8 mouse cellular contexts compared by ENCODE assay signal in the genomic region with DNA sequence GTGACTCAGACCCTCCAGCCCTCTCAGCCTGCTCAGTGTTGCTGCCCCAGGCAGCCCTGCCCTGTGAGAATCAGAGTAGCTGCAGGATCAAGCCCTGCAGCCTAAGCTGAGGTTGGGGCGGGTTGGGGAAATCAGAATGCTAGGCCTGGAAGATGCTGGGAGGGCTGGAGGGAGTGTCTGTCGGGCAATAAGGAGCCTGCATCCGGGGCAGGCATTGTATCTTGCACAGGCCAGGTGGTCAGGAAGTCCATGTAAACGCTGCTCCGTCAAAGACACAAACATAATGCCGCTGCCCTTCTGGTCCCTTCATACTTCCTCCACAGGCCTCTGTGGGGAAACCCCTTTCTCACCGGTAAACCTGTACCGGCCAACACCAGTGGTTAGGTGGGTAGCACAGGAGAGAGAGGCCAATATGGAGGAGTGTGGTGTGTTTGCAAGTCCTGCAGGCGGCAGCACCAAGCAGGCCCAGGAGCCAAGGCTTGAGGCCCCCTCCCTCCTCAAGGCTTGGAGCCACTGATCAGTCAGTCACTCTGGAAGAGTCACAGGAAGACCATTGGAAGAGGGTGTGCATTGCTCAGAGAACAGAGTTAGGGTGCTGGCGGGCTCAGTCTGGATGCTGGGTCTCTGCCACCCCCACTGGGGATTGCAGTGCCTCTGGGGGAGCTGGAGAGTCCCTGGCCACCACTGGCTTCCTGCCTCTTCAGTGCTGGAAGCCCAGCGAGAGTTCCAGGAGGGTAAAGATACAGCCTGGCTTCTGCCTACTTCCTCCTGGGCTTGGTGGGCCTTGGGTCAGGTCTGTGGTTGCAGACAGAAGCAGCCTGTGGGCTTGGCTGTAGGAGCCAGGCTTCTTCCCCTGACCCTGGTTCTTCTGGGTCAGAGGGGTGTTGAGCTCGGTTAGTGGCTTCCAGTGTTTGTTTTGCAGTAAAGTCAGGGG. TPM values are rescaled to one million over a fixed set of nuclear protein-coding genes. Genes with fewer than 3 reads are reported as not detected.
DNase-seq lines count a peak whose midpoint lies in the region; ATAC-seq and TF ChIP-seq lines count a peak whose summit lies in the region.

No protein-coding gene starts in this region.

- intact Hi-C loops in heart, adult 2 months (cut with DNase I), result no loop called here
- intact Hi-C loops in heart, postnatal 25 days (cut with DNase I), result no loop called here

- H3K9ac ChIP-seq in heart, adult 2 months (ENCODE audit: low read depth, low read length), result no peak overlapping the region
- peak overlapping the region; percentile 44 for H3K9ac ChIP-seq in hindbrain, embryonic 12.5 days

- no peaks in the 10 kb centered on the region for H3K79me2 ChIP-seq in heart, adult 2 months (replicated peaks; ENCODE audit: control insufficient read depth, insufficient read depth, low read length)

- H3K4me3 ChIP-seq in heart, adult 2 months, result no peak overlapping the region
- H3K4me3 ChIP-seq in E14TG2a.4 (replicated peaks; ENCODE audit: low read length), result peak overlapping the region; percentile 59
- 0 out of 2 replicates have a peak overlapping the region, but pooled peaks have one; percentile 32 for H3K4me3 ChIP-seq in embryonic facial prominence, embryonic 10.5 days
- H3K4me3 ChIP-seq in hindbrain, embryonic 12.5 days, result no peak overlapping the region

- TF ChIP-seq EP300 in heart, adult 2 months (IDR thresholded peaks at IDR 0.05; ENCODE audit: insufficient read depth, low read depth, low read length), result 0 out of 2 replicates have a peak, but pooled peaks have one; percentile 10

- ATAC-seq in hindbrain, embryonic 12.5 days (ENCODE audit: low FRiP score), result peak; percentile 9; the same call in 1 of the 2 replicates
- ATAC-seq in megakaryocyte progenitor cell, adult 5-6 weeks (replicated peaks; ENCODE audit: poor library complexity), result peak; percentile 49

- WGBS in heart, adult 2 months, result 31% methylated on average over 12 of the region's 12 CpGs
- WGBS in embryonic facial prominence, embryonic 10.5 days, result 38% methylated on average over 12 of the region's 12 CpGs
- WGBS in hindbrain, embryonic 12.5 days, result 46% methylated on average over 12 of the region's 12 CpGs

- H3K27me3 ChIP-seq in heart, adult 2 months (ENCODE audit: control insufficient read depth, insufficient read depth, low read length), result no peaks in the 10 kb centered on the region
- no peaks in the 10 kb centered on the region for H3K27me3 ChIP-seq in E14TG2a.4 (ENCODE audit: insufficient read depth, low read length)
- H3K27me3 ChIP-seq in embryonic facial prominence, embryonic 10.5 days (replicated peaks; ENCODE audit: low read depth, poor library complexity, severe bottlenecking), result no peaks in the 10 kb centered on the region
- no peaks in the 10 kb centered on the region for H3K27me3 ChIP-seq in hindbrain, embryonic 12.5 days

- H3K4me2 ChIP-seq in hindbrain, embryonic 12.5 days (replicated peaks), result peak overlapping the region; percentile 29

- DNase-seq in heart, adult 2 months, result peak in 1 of 2 experiments; percentile 53
- no peak for DNase-seq in heart, postnatal 25 days (ENCODE audit: low spot score)
- peak; percentile 37 for DNase-seq in embryonic facial prominence, embryonic 10.5 days (ENCODE audit: low spot score)
- peak; percentile 19 for DNase-seq in thymus, postnatal 25 days
- DNase-seq in layer of hippocampus, adult 11-12 months (ENCODE audit: low spot score), result no peak

- H3K9me3 ChIP-seq in E14TG2a.4 (ENCODE audit: low read length), result no peaks in the 10 kb centered on the region
- H3K9me3 ChIP-seq in embryonic facial prominence, embryonic 10.5 days, result no peaks in the 10 kb centered on the region
- no peaks in the 10 kb centered on the region for H3K9me3 ChIP-seq in hindbrain, embryonic 12.5 days (replicated peaks)

- no peaks in the 10 kb centered on the region for H3K36me3 ChIP-seq in heart, adult 2 months (ENCODE audit: control insufficient read depth, insufficient read depth, low read length)
- peaks cover 15% of the 10 kb centered on the region for H3K36me3 ChIP-seq in E14TG2a.4 (ENCODE audit: insufficient read depth, low read length)
- peaks cover 9% of the 10 kb centered on the region; the same call in 1 of the 2 replicates for H3K36me3 ChIP-seq in embryonic facial prominence, embryonic 10.5 days (replicated peaks)
- H3K36me3 ChIP-seq in hindbrain, embryonic 12.5 days, result no peaks in the 10 kb centered on the region

- H3K27ac ChIP-seq in heart, adult 2 months, result peak overlapping the region; percentile 85
- H3K27ac ChIP-seq in embryonic facial prominence, embryonic 10.5 days (replicated peaks), result peak overlapping the region; percentile 82
- peak overlapping the region; percentile 92 for H3K27ac ChIP-seq in hindbrain, embryonic 12.5 days

- no peak for TF ChIP-seq POLR2A in heart, adult 2 months (IDR thresholded peaks at IDR 0.05; ENCODE audit: insufficient read depth, low read depth, low read length)

- peak; percentile 51 for TF ChIP-seq CTCF in heart, adult 2 months (IDR thresholded peaks at IDR 0.05)
- peak; percentile 34 for TF ChIP-seq CTCF in E14TG2a.4 (conservative IDR thresholded peaks at IDR 0.05; ENCODE audit: low read length)

- peaks cover 32% of the 10 kb centered on the region for H3K4me1 ChIP-seq in heart, adult 2 months (ENCODE audit: control insufficient read depth, insufficient read depth, low read length)
- peaks cover 99% of the 10 kb centered on the region for H3K4me1 ChIP-seq in E14TG2a.4 (replicated peaks; ENCODE audit: low read depth, low read length)
- H3K4me1 ChIP-seq in embryonic facial prominence, embryonic 10.5 days, result peaks cover 77% of the 10 kb centered on the region
- peaks cover 82% of the 10 kb centered on the region for H3K4me1 ChIP-seq in hindbrain, embryonic 12.5 days

RNA-seq across cellular contexts. Expression of a gene that starts 13.3 kb away (rescaled TPM):
- 10 to 100 TPM in 1 of 2 experiments, 1 to 10 TPM in 1; 9.7 to 12.2 TPM for total RNA-seq in heart, adult 2 months (2021)
- 19.5 and 24.8 TPM in 2 replicates for polyA plus RNA-seq in heart, adult 2 months (2012; rRNA removed)
- 10 to 100 TPM; 11.9 to 13.8 TPM for total RNA-seq in heart, postnatal 25 days (2021)
- 36.7 and 44.2 TPM in 2 replicates for polyA plus RNA-seq in embryonic facial prominence, embryonic 10.5 days (2016; fragmentation: Nextera tagmentation; extraction: Ambion mirVana)
- 96.7 and 108 TPM in 2 replicates for polyA plus RNA-seq in hindbrain, embryonic 12.5 days (2016; fragmentation: Nextera tagmentation; extraction: Ambion mirVana)
- total RNA-seq in megakaryocyte progenitor cell, adult 5-6 weeks (2015), result 3.4 and 7.4 TPM in 2 replicates
- 3.2 and 3.3 TPM in 2 replicates for total RNA-seq in megakaryocyte progenitor cell, adult 5-6 weeks (2017)

RNA-seq across cellular contexts. Expression of a gene that starts 20.3 kb away (rescaled TPM):
- total RNA-seq in heart, adult 2 months (2021), result 1 to 10 TPM; 1.0 to 1.7 TPM
- polyA plus RNA-seq in heart, adult 2 months (2012; rRNA removed), result 0.47 TPM in 1 of 2 replicates, not detected in the other
- 1 to 10 TPM in 1 of 2 experiments, not detected in 1; 1.4 TPM for total RNA-seq in heart, postnatal 25 days (2021)
- not detected in 2 replicates for polyA plus RNA-seq in embryonic facial prominence, embryonic 10.5 days (2016; fragmentation: Nextera tagmentation; extraction: Ambion mirVana)
- 1.8 and 2.8 TPM in 2 replicates for polyA plus RNA-seq in hindbrain, embryonic 12.5 days (2016; fragmentation: Nextera tagmentation; extraction: Ambion mirVana)
- not detected in 2 replicates for total RNA-seq in megakaryocyte progenitor cell, adult 5-6 weeks (2015)
- not detected in 2 replicates for total RNA-seq in megakaryocyte progenitor cell, adult 5-6 weeks (2017)

RNA-seq across cellular contexts. Expression of a gene that starts 29.5 kb away (rescaled TPM):
- total RNA-seq in heart, adult 2 months (2021), result 1 to 10 TPM; 1.8 to 2.1 TPM
- 1.3 and 2.2 TPM in 2 replicates for polyA plus RNA-seq in heart, adult 2 months (2012; rRNA removed)
- total RNA-seq in heart, postnatal 25 days (2021), result 1 to 10 TPM; 1.7 to 3.1 TPM
- 0.22 TPM in 1 of 2 replicates, not detected in the other for polyA plus RNA-seq in embryonic facial prominence, embryonic 10.5 days (2016; fragmentation: Nextera tagmentation; extraction: Ambion mirVana)
- 0.67 and 0.72 TPM in 2 replicates for polyA plus RNA-seq in hindbrain, embryonic 12.5 days (2016; fragmentation: Nextera tagmentation; extraction: Ambion mirVana)
- total RNA-seq in megakaryocyte progenitor cell, adult 5-6 weeks (2015), result not detected in 2 replicates
- not detected in 2 replicates for total RNA-seq in megakaryocyte progenitor cell, adult 5-6 weeks (2017)

RNA-seq across cellular contexts. Expression of a gene that starts 37.0 kb away (rescaled TPM):
- not detected for total RNA-seq in heart, adult 2 months (2021)
- not detected in 2 replicates for polyA plus RNA-seq in heart, adult 2 months (2012; rRNA removed)
- total RNA-seq in heart, postnatal 25 days (2021), result not detected
- not detected in 2 replicates for polyA plus RNA-seq in embryonic facial prominence, embryonic 10.5 days (2016; fragmentation: Nextera tagmentation; extraction: Ambion mirVana)
- not detected in 2 replicates for polyA plus RNA-seq in hindbrain, embryonic 12.5 days (2016; fragmentation: Nextera tagmentation; extraction: Ambion mirVana)
- total RNA-seq in megakaryocyte progenitor cell, adult 5-6 weeks (2015), result not detected in 2 replicates
- total RNA-seq in megakaryocyte progenitor cell, adult 5-6 weeks (2017), result not detected in 2 replicates

RNA-seq across cellular contexts. Expression of a gene that starts 57.3 kb away (rescaled TPM):
- total RNA-seq in heart, adult 2 months (2021), result 10 to 100 TPM; 11.0 to 12.2 TPM
- polyA plus RNA-seq in heart, adult 2 months (2012; rRNA removed), result 14.3 and 21.9 TPM in 2 replicates
- total RNA-seq in heart, postnatal 25 days (2021), result 10 to 100 TPM; 11.5 to 11.6 TPM
- polyA plus RNA-seq in embryonic facial prominence, embryonic 10.5 days (2016; fragmentation: Nextera tagmentation; extraction: Ambion mirVana), result 57.9 and 61.4 TPM in 2 replicates
- 50.0 and 50.5 TPM in 2 replicates for polyA plus RNA-seq in hindbrain, embryonic 12.5 days (2016; fragmentation: Nextera tagmentation; extraction: Ambion mirVana)
- 16.2 and 19.1 TPM in 2 replicates for total RNA-seq in megakaryocyte progenitor cell, adult 5-6 weeks (2015)
- total RNA-seq in megakaryocyte progenitor cell, adult 5-6 weeks (2017), result 11.0 and 13.0 TPM in 2 replicates

Comparison
In these comparisons a context has a peak if more than half of its experiments do, and no peak if none do; other contexts are left out.
1. DNase-seq: peak in embryonic facial prominence, embryonic 10.5 days (single experiment) and thymus, postnatal 25 days (single experiment); none in heart, postnatal 25 days (single experiment) and layer of hippocampus, adult 11-12 months (single experiment).
2. H3K4me3 ChIP-seq: peak in E14TG2a.4 (single experiment) and embryonic facial prominence, embryonic 10.5 days (single experiment); none in heart, adult 2 months (single experiment) and hindbrain, embryonic 12.5 days (single experiment).
3. Peak in every context shown above with its lines, with median percentiles within 50 percentile points of each other: H3K27ac ChIP-seq.